Mouse (Mus musculus) liver, embryonic 16.5 days (tissue): ENCODE data around the gene Pmpcb. TPM values are rescaled to one million over a fixed set of nuclear protein-coding genes. Genes with fewer than 3 reads are reported as not detected.
"Not testable (repeated sequence)": the region's sequence is repeated elsewhere in the genome, so short reads cannot be mapped to it uniquely, and the experiment has no call there.

ENCODE experiments used
- ATAC-seq: fragments of 200-750 bp; cut with Nextera tagmentation; 2 replicates; pipeline ENCODE4 v1.8.0; 2017; ENCODE audit warnings: low read depth, mild to moderate bottlenecking, moderate number of reproducible peaks, moderate library complexity
- H3K27ac ChIP-seq: fragments of 300-500 bp; sonication (generic); 2 replicates; pipeline ENCODE4 v1.5.1; 2014; ENCODE audit warnings: mild to moderate bottlenecking, low read length
- H3K27me3 ChIP-seq: fragments of 300-500 bp; sonication (generic); 2 replicates; pipeline ENCODE4 v1.6.1; 2014; ENCODE audit warnings: low read depth, low read length, mixed read lengths; ENCODE audit not compliant: control insufficient read depth, insufficient read depth
- H3K36me3 ChIP-seq: fragments of 300-500 bp; sonication (generic); 2 replicates; pipeline ENCODE4 v1.6.1; 2014; ENCODE audit warnings: mild to moderate bottlenecking; ENCODE audit not compliant: control insufficient read depth, insufficient read depth
- H3K4me1 ChIP-seq: fragments of 300-500 bp; sonication (generic); 2 replicates; pipeline ENCODE4 v1.6.1; 2014; ENCODE audit warnings: low read depth, low read length, mixed read lengths; ENCODE audit not compliant: control insufficient read depth
- H3K4me2 ChIP-seq: fragments of 300-500 bp; sonication (generic); 2 replicates; pipeline ENCODE4 v1.6.1; 2014; ENCODE audit warnings: low read depth, low read length, mixed read lengths
- H3K4me3 ChIP-seq: fragments of 300-500 bp; sonication (generic); 2 replicates; pipeline ENCODE4 v1.5.1; 2014; ENCODE audit warnings: low read depth, mild to moderate bottlenecking, low read length
- H3K9ac ChIP-seq: fragments of 300-500 bp; sonication (generic); 2 replicates; pipeline ENCODE4 v1.6.1; 2014; ENCODE audit warnings: low read depth, low read length
- H3K9me3 ChIP-seq: fragments of 300-500 bp; sonication (generic); replicated peaks from 2 replicates; pipeline ENCODE4 v1.6.1; 2016; ENCODE audit warnings: low read length; ENCODE audit not compliant: control insufficient read depth
- WGBS: fragments of 180-500 bp; shearing (Covaris S2); extraction: QIAGEN DNeasy Blood & Tissue Kit; methylation state at CpG from one replicate; pipeline ENCODE4 v1.1.7; 2014; ENCODE audit not compliant: insufficient replicate concordance; 5-methylcytosine and 5-hydroxymethylcytosine counted together
- polyA plus RNA-seq: library from polyadenylated mRNA; unstranded; fragments of >200 nt; fragmentation: Nextera tagmentation; extraction: Ambion mirVana; gene quantifications from 2 replicates; pipeline ENCODE4 v1.2.1, GENCODE M21; 2015

The Pmpcb gene
- polyA plus RNA-seq = 38.4 and 42.4 TPM in 2 replicates

DNA sequence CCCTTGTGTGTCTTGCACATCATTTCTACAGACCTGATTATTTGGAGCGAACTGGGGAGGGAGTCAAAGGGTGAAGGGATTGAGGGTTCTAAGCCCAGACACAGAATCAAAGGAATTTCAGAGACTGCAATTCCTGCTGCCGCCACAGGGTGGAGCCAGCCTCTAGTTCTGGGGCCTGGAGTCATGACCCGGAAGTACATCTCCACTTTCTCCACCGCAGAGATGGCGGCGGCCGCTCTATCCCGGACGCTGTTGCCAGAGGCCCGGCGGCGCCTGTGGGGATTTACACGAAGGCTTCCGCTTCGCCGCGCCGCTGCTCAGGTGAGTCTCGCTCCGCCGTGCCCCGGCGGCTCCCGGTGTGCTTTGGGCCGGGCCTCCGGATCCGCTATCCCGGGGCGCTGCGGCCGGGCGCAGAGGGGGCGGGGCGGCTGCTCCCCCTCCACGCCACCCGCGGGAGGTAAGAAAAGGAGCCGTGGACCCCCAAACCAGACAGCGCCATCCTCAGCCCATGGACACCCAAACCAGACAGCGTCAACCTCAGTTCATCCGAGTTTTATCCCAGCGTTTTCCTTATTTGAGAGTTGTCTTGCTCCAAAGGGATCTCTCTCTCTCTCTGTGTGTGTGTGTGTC, at the start of gene Pmpcb:
Gene Pmpcb (plus strand): TSS at position 186 of the 630 bp plus-strand sequence.
- H3K4me1 ChIP-seq = peaks cover 8% of the 10 kb centered on the region
- peak; percentile 89 for ATAC-seq
- H3K36me3 ChIP-seq = peaks cover 8% of the 10 kb centered on the region
- peak within 1 kb of the TSS; percentile 91 for H3K4me3 ChIP-seq
- H3K9me3 ChIP-seq = no peaks in the 10 kb centered on the region
- H3K27ac ChIP-seq = peak within 1 kb of the TSS; percentile 71
- H3K4me2 ChIP-seq = peak within 1 kb of the TSS; percentile 76
- no peaks in the 10 kb centered on the region for H3K27me3 ChIP-seq
- peak within 1 kb of the TSS; percentile 86 for H3K9ac ChIP-seq
- WGBS = under 1% methylated on average over 42 of the region's 42 CpGs

GRCm38 (mm10) chr5:21692230-21692629, 44.7 kb upstream of the Pmpcb start:
- 64% methylated on average over 5 of the region's 5 CpGs for WGBS
- Histone ChIP-seq H3K4me2 (no peak overlapping the region), H3K27ac (no peak overlapping the region), H3K4me3 (no peak overlapping the region), H3K9me3 (no peaks in the 10 kb centered on the region), H3K27me3 (no peaks in the 10 kb centered on the region), H3K36me3 (no peaks in the 10 kb centered on the region), H3K4me1 (no peaks in the 10 kb centered on the region), H3K9ac (no peak overlapping the region)
- ATAC-seq = no peak

GRCm38 (mm10) chr5:21693372-21693870, 43.5 kb upstream of the Pmpcb start:
- Histone ChIP-seq H3K9me3 (no peaks in the 10 kb centered on the region), H3K4me1 (no peaks in the 10 kb centered on the region), H3K9ac (no peak overlapping the region), H3K27me3 (no peaks in the 10 kb centered on the region), H3K4me3 (no peak overlapping the region), H3K4me2 (no peak overlapping the region), H3K27ac (no peak overlapping the region), H3K36me3 (no peaks in the 10 kb centered on the region)
- WGBS = 37% methylated on average over 3 of the region's 3 CpGs
- ATAC-seq = no peak

DNA sequence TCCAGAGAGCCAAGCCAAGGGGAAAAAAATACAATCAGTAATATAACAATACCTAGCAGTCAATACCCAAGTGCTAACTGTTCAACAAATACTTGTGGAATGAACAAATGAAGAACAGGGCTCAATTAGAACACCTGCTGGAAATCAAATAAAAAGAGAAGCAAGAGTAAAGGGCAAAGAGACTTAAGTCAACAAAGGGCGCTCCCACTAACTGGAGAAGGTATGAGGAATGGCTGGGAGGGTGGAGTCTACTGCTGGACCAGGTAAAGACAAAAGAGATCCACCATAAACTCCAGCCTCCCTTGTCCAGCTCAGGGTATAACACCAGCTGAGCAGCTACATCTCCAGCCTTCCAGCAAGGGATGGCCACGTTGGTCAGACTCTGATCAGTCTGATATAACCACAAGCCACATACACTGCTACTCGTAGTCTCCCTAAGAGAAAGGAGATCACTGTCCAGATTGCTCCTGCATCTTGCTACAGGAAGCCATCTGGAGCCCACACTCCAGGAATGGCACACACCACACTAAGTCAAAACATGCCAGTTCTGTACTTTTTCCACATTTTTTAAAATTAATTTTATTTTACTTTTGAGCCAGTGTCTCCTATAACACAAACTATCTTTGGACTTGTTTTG, 42.0 kb upstream of the Pmpcb start:
- ATAC-seq = no peak
- Histone ChIP-seq H3K27me3 (no peaks in the 10 kb centered on the region), H3K9ac (no peak overlapping the region), H3K4me3 (no peak overlapping the region), H3K9me3 (no peaks in the 10 kb centered on the region), H3K4me1 (no peaks in the 10 kb centered on the region), H3K27ac (no peak overlapping the region), H3K4me2 (no peak overlapping the region), H3K36me3 (no peaks in the 10 kb centered on the region)
- 35% methylated on average over 3 of the region's 3 CpGs for WGBS

DNA sequence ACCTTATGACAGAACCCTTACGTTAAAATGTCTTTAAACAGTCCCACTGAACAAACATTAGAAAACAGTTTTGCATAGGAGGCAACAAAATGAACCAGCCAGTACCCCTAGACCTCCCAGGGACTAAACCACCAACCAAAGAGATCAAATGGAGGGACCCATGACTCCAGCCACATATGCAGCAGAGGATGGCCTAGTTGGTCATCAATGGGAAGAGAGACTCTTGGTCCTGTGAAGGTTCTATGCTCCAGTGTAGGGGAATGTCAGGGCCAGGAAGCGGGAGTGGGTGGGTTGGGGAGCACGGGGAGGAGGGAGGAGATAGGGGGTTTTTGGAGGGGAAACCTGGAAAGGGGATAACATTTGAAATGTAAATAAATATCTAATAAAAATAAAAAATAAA, 37.4 kb upstream of the Pmpcb start:
- H3K9ac ChIP-seq, H3K4me2 ChIP-seq, H3K4me3 ChIP-seq, H3K9me3 ChIP-seq, H3K36me3 ChIP-seq, H3K27ac ChIP-seq, H3K27me3 ChIP-seq, H3K4me1 ChIP-seq, ATAC-seq: not testable (repeated sequence)
- whole genome bisulfite sequencing = 78% methylated on average over 3 of the region's 3 CpGs

DNA sequence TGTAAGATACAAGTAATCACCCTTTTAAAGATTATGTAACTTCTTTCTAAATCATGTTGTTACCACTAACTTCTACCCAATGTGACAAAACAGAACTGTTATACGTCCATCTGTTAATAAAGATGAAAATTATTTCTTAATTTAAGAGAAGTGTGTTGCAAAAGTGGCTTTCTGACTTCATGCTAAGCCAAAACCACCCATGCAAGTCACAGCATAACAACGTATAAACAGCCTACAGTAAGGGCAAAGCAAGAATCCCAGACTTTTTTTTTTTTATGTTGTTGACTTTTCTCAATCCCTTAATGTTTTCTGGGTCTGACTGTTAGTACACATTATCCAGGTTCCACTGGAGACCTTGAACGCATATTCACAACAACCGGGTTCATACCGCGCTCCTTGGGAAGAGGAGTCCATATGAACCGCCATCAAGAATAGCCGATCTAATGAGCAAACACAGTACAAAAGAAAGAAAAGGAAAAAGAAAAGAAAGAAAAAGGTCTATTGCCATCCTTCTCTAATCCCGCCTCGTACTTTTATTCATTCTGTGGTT, 36.6 kb upstream of the Pmpcb start:
- Histone ChIP-seq H3K9me3 (no peaks in the 10 kb centered on the region), H3K27ac (no peak overlapping the region), H3K9ac (peak overlapping the region; percentile 81), H3K27me3 (no peaks in the 10 kb centered on the region), H3K4me2 (peak overlapping the region; percentile 98), H3K36me3 (no peaks in the 10 kb centered on the region), H3K4me1 (peaks cover 6% of the 10 kb centered on the region), H3K4me3 (peak overlapping the region; percentile 84)
- no peak for ATAC-seq
- 20% methylated on average over 10 of the region's 10 CpGs for WGBS

DNA sequence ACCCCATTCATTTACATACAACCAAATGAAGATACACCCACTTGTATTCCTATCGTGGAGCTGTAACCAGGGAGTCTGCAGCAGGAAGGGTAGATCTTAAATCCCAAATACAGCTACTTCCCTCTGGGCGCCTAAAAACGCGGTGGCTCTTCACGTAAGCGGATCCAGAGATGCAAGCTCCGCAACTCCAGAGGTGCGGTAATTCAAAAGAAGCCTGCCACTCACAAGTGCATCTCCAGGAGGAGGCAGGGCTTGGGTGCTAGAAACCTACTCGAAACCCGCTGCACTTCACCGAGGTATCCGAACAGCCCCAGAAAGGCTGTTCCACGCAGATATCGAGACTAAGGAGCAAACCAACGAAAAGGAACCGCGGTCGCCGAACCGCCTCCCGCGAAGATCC, 36.0 kb upstream of the Pmpcb start:
- no peaks in the 10 kb centered on the region for H3K9me3 ChIP-seq
- H3K4me1 ChIP-seq = peaks cover 6% of the 10 kb centered on the region
- peak overlapping the region; percentile 44; the same call in 1 of the 2 replicates for H3K27ac ChIP-seq
- ATAC-seq = peak; percentile 1
- WGBS = under 1% methylated on average over 22 of the region's 22 CpGs
- H3K9ac ChIP-seq = peak overlapping the region; percentile 81
- no peaks in the 10 kb centered on the region for H3K36me3 ChIP-seq
- H3K4me2 ChIP-seq = peak overlapping the region; percentile 98
- H3K4me3 ChIP-seq = peak overlapping the region; percentile 84
- no peaks in the 10 kb centered on the region for H3K27me3 ChIP-seq

GRCm38 (mm10) chr5:21701351-21702008, 35.5 kb upstream of the Pmpcb start, which contains the start of gene Napepld:
Napepld (minus strand) TSS chr5:21701396.
- Histone ChIP-seq H3K27me3 (no peaks in the 10 kb centered on the region), H3K27ac (peak within 1 kb of the TSS; percentile 96), H3K4me2 (peak within 1 kb of the TSS; percentile 98), H3K4me3 (peak within 1 kb of the TSS; percentile 84), H3K9me3 (no peaks in the 10 kb centered on the region), H3K36me3 (no peaks in the 10 kb centered on the region), H3K4me1 (peaks cover 6% of the 10 kb centered on the region), H3K9ac (peak within 1 kb of the TSS; percentile 86)
- ATAC-seq = peak; percentile 99
- WGBS = under 1% methylated on average over 57 of the region's 59 CpGs
